Mouse (Mus musculus) liver, embryonic 18 days (tissue): ENCODE measurements around the gene Vmn2r81. TPM values are rescaled to one million over a fixed set of nuclear protein-coding genes. Genes with fewer than 3 reads are reported as not detected.

Experiments used
- polyA plus RNA-seq: library from polyadenylated mRNA; depleted of rRNA; stranded (reverse); fragments of >200 nt; gene quantifications from 2 replicates; pipeline ENCODE4 v1.2.3, GENCODE M21; 2012; rRNA removed

Gene Vmn2r81
- not detected in 2 replicates for polyA plus RNA-seq

DNA sequence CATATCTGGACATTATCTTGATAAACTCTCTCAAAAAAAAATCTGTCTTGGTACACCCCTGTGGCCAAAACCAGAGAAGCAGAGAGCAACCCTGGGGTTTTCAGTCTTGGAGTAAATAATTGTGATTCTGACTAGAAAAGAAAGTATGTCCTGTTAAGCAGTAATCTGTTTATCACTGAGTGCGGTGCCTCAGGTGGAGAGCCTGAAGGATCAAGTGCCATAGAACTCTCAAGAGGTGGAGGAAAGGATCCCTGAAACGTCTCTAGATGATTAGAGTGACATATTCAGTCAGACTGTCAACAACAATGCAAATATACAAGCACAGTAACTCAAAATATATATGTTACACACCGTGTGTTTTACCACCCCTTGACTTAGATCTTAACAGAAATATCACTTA is at the start of gene Vmn2r81:
Gene Vmn2r81 (plus strand): TSS at position 301 of the 400 bp plus-strand sequence.

Other genes starting within 250 kb of the Vmn2r81 start
- not detected in 2 replicates for gene Olfr1351, start 235.2 kb upstream of the Vmn2r81 start, polyA plus RNA-seq
- gene Olfr57, start 219.0 kb upstream of the Vmn2r81 start, polyA plus RNA-seq = not detected in 2 replicates
- gene 2610008E11Rik, start 150.1 kb upstream of the Vmn2r81 start, polyA plus RNA-seq = 1.9 and 2.0 TPM in 2 replicates
- gene Vmn2r80, start 98.9 kb upstream of the Vmn2r81 start, polyA plus RNA-seq = not detected in 2 replicates
- not detected in 2 replicates for gene Vmn2r82, start 108.8 kb downstream of the Vmn2r81 start, polyA plus RNA-seq
- not detected in 2 replicates for gene Vmn2r83, start 221.0 kb downstream of the Vmn2r81 start, polyA plus RNA-seq